ENCODE assay signal across 9 mouse cellular contexts in genomic region chr3:139246508-139246907, GRCm38 (mm10). TPM values are rescaled to one million over a fixed set of nuclear protein-coding genes. Genes with fewer than 3 reads are reported as not detected.
DNase-seq lines count a peak whose midpoint lies in the region; ATAC-seq and TF ChIP-seq lines count a peak whose summit lies in the region.
"Had no signal": no experiment of that assay in that cellular context is flagged by ENCODE, and none has a peak within 500 bp of the region (broad histone marks: within the 10 kb centered on the region; RNA-seq: fewer than 3 reads in every experiment).

No protein-coding gene starts in this region.

- no peaks in the 10 kb centered on the region for H3K36me3 ChIP-seq in hindbrain, embryonic 14.5 days (replicated peaks; ENCODE audit: control insufficient read depth, insufficient read depth)
- H3K36me3 ChIP-seq: neural tube, embryonic 13.5 days had no signal

- peak; percentile 13; the same call in 1 of the 2 replicates for TF ChIP-seq CTCF in brain, embryonic 14.5 days (IDR thresholded peaks at IDR 0.05; ENCODE audit: borderline replicate concordance, extremely low read depth, insufficient read depth, insufficient read length)

- no peak overlapping the region for H3K27ac ChIP-seq in hindbrain, embryonic 14.5 days
- H3K27ac ChIP-seq: neural tube, embryonic 13.5 days had no signal

- H3K4me2 ChIP-seq in hindbrain, embryonic 14.5 days (replicated peaks): no peak overlapping the region
- H3K4me2 ChIP-seq: neural tube, embryonic 13.5 days had no signal

- no peak for ATAC-seq in hindbrain, embryonic 14.5 days (ENCODE audit: low FRiP score)

- peak; percentile 21 for DNase-seq in kidney, adult 9 months
- DNase-seq in kidney, adult 18-20 months: no peak
- DNase-seq in CD8-positive naive resting alpha-beta T cell, adult 2 months (ENCODE audit: low read depth in 2 of 2, low spot score in 2 of 2): peak; percentile 19 to 31
- peak; percentile 21 for DNase-seq in brain, embryonic 14.5 days (ENCODE audit: low read depth)
- peak; percentile 35 for DNase-seq in mesoderm, embryonic 11.5 days (ENCODE audit: low read depth, low spot score)
- DNase-seq in heart, adult 9 months (ENCODE audit: low spot score in 2 of 2): no peak
- DNase-seq in adipocyte (ENCODE audit: low spot score): no peak
- DNase-seq in hindbrain, embryonic 14.5 days (ENCODE audit: low spot score): no peak

- H3K9me3 ChIP-seq in hindbrain, embryonic 14.5 days (ENCODE audit: control insufficient read depth, low read length): no peaks in the 10 kb centered on the region
- H3K9me3 ChIP-seq: neural tube, embryonic 13.5 days had no signal

- H3K4me1 ChIP-seq in hindbrain, embryonic 14.5 days (replicated peaks; ENCODE audit: control insufficient read depth, insufficient read depth, low read length): no peaks in the 10 kb centered on the region
- H3K4me1 ChIP-seq: neural tube, embryonic 13.5 days had no signal

- no peak overlapping the region for H3K9ac ChIP-seq in hindbrain, embryonic 14.5 days
- H3K9ac ChIP-seq: neural tube, embryonic 13.5 days had no signal

- TF ChIP-seq POLR2A in brain, embryonic 14.5 days (IDR thresholded peaks at IDR 0.05; ENCODE audit: borderline replicate concordance, extremely low read depth, insufficient read depth, insufficient read length, poor library complexity, severe bottlenecking): no peak

- no peaks in the 10 kb centered on the region for H3K27me3 ChIP-seq in hindbrain, embryonic 14.5 days (ENCODE audit: control insufficient read depth, insufficient read depth, low read length)
- H3K27me3 ChIP-seq: neural tube, embryonic 13.5 days had no signal

- 53% methylated on average over 4 of the region's 4 CpGs for WGBS in hindbrain, embryonic 14.5 days

- H3K4me3 ChIP-seq in hindbrain, embryonic 14.5 days (replicated peaks; ENCODE audit: low read length): no peak overlapping the region
- H3K4me3 ChIP-seq: neural tube, embryonic 13.5 days had no signal

RNA-seq across cellular contexts. Expression of gene Stpg2, which starts 41.0 kb away (rescaled TPM):
- 0.03 and 0.04 TPM in 2 replicates for polyA plus RNA-seq in brain, embryonic 14.5 days (2012; rRNA removed)
- 0.09 TPM in 1 of 2 replicates, not detected in the other for polyA plus RNA-seq in hindbrain, embryonic 14.5 days (2014; fragmentation: Nextera tagmentation; extraction: Ambion mirVana)
- polyA plus RNA-seq: neural tube, embryonic 13.5 days had no signal

Comparison
In these comparisons a context has a peak if more than half of its experiments do, and no peak if none do; other contexts are left out.
1. DNase-seq: peak in kidney, adult 9 months (single experiment), CD8-positive naive resting alpha-beta T cell, adult 2 months (2 of 2), brain, embryonic 14.5 days (single experiment) and mesoderm, embryonic 11.5 days (single experiment); none in kidney, adult 18-20 months (single experiment), heart, adult 9 months (0 of 2), adipocyte (single experiment) and hindbrain, embryonic 14.5 days (single experiment).